Mouse (Mus musculus): ENCODE measurements around the gene Dusp22. TPM values are rescaled to one million over a fixed set of nuclear protein-coding genes. Genes with fewer than 3 reads are reported as not detected.

The Dusp22 gene
- polyA plus RNA-seq, 1 experiment from 2014 or later: 30.4 TPM

- Histone ChIP-seq H3K4me2 (no peak overlapping the region), H3K27me3 (no peaks in the 10 kb centered on the region), H3K4me1 (replicated peaks) (no peaks in the 10 kb centered on the region), H3K9ac (no peak overlapping the region), H3K4me3 (no peak overlapping the region), H3K27ac (replicated peaks) (no peak overlapping the region), H3K36me3 (no peaks in the 10 kb centered on the region), H3K9me3 (no peaks in the 10 kb centered on the region)
- WGBS: 75% methylated on average over 1 of the region's 1 CpGs
- no peak for ATAC-seq (ENCODE audit: low FRiP score, low read depth)
Measured at GRCm38 (mm10) chr13:30650684-30651083, 9.1 kb upstream of the Dusp22 start.

- Histone ChIP-seq H3K9me3 (no peaks in the 10 kb centered on the region), H3K36me3 (no peaks in the 10 kb centered on the region), H3K27ac (replicated peaks) (no peak overlapping the region), H3K4me1 (replicated peaks) (no peaks in the 10 kb centered on the region), H3K4me2 (no peak overlapping the region), H3K4me3 (no peak overlapping the region), H3K27me3 (no peaks in the 10 kb centered on the region), H3K9ac (no peak overlapping the region)
- WGBS: 73% methylated on average over 4 of the region's 4 CpGs
- no peak for ATAC-seq (ENCODE audit: low FRiP score, low read depth)
Measured at GRCm38 (mm10) chr13:30653051-30653450, 6.7 kb upstream of the Dusp22 start.

- Histone ChIP-seq H3K27ac (replicated peaks) (no peak overlapping the region), H3K36me3 (no peaks in the 10 kb centered on the region), H3K27me3 (no peaks in the 10 kb centered on the region), H3K4me1 (replicated peaks) (peaks cover 4% of the 10 kb centered on the region; the same call in 1 of the 2 replicates), H3K9me3 (no peaks in the 10 kb centered on the region), H3K4me2 (no peak overlapping the region), H3K9ac (no peak overlapping the region), H3K4me3 (no peak overlapping the region)
- ATAC-seq (ENCODE audit: low FRiP score, low read depth): no peak
- WGBS: 81% methylated on average over 5 of the region's 5 CpGs
Measured at GRCm38 (mm10) chr13:30654463-30654862, 5.3 kb upstream of the Dusp22 start.

GRCm38 (mm10) chr13:30656909-30657308 lies 2.9 kb upstream of the Dusp22 start:
- no peak for ATAC-seq (ENCODE audit: low FRiP score, low read depth)
- Histone ChIP-seq H3K4me3 (no peak overlapping the region), H3K27me3 (no peaks in the 10 kb centered on the region), H3K9ac (no peak overlapping the region), H3K36me3 (no peaks in the 10 kb centered on the region), H3K27ac (replicated peaks) (no peak overlapping the region), H3K9me3 (no peaks in the 10 kb centered on the region), H3K4me2 (no peak overlapping the region), H3K4me1 (replicated peaks) (peaks cover 14% of the 10 kb centered on the region)
- 77% methylated on average over 5 of the region's 5 CpGs for WGBS

- Histone ChIP-seq H3K27ac (replicated peaks) (no peak overlapping the region), H3K36me3 (no peaks in the 10 kb centered on the region), H3K4me1 (replicated peaks) (peaks cover 15% of the 10 kb centered on the region), H3K9ac (no peak overlapping the region), H3K9me3 (no peaks in the 10 kb centered on the region), H3K27me3 (no peaks in the 10 kb centered on the region), H3K4me3 (no peak overlapping the region), H3K4me2 (no peak overlapping the region)
- 71% methylated on average over 2 of the region's 2 CpGs for WGBS
- no peak for ATAC-seq (ENCODE audit: low FRiP score, low read depth)
Measured at GRCm38 (mm10) chr13:30657779-30658178, 2.0 kb upstream of the Dusp22 start.

- no peak overlapping the region for H3K4me2 ChIP-seq
- no peaks in the 10 kb centered on the region for H3K9me3 ChIP-seq
- H3K9ac ChIP-seq: no peak overlapping the region
- 91% methylated on average over 2 of the region's 2 CpGs for WGBS
- H3K4me1 ChIP-seq (replicated peaks): peaks cover 15% of the 10 kb centered on the region
- H3K36me3 ChIP-seq: no peaks in the 10 kb centered on the region
- H3K27ac ChIP-seq (replicated peaks): no peak overlapping the region
- H3K4me3 ChIP-seq: no peak overlapping the region
- H3K27me3 ChIP-seq: no peaks in the 10 kb centered on the region
- ATAC-seq (ENCODE audit: low FRiP score, low read depth): no peak
Measured at GRCm38 (mm10) chr13:30658201-30658996, 1.4 kb upstream of the Dusp22 start.

GRCm38 (mm10) chr13:30665261-30665660 lies 5.5 kb downstream of the Dusp22 start:
- no peaks in the 10 kb centered on the region for H3K9me3 ChIP-seq
- H3K9ac ChIP-seq: no peak overlapping the region
- 92% methylated on average over 8 of the region's 8 CpGs for WGBS
- no peak overlapping the region for H3K4me2 ChIP-seq
- no peak overlapping the region for H3K27ac ChIP-seq (replicated peaks)
- H3K4me3 ChIP-seq: no peak overlapping the region
- ATAC-seq (ENCODE audit: low FRiP score, low read depth): no peak
- peaks cover 10% of the 10 kb centered on the region; the same call in 1 of the 2 replicates for H3K4me1 ChIP-seq (replicated peaks)
- H3K36me3 ChIP-seq: no peaks in the 10 kb centered on the region
- H3K27me3 ChIP-seq: no peaks in the 10 kb centered on the region

GRCm38 (mm10) chr13:30666537-30666936 lies 6.7 kb downstream of the Dusp22 start:
- H3K4me2 ChIP-seq: no peak overlapping the region
- no peak for ATAC-seq (ENCODE audit: low FRiP score, low read depth)
- no peak overlapping the region for H3K9ac ChIP-seq
- no peak overlapping the region for H3K27ac ChIP-seq (replicated peaks)
- H3K27me3 ChIP-seq: no peaks in the 10 kb centered on the region
- no peak overlapping the region for H3K4me3 ChIP-seq
- no peaks in the 10 kb centered on the region for H3K36me3 ChIP-seq
- 93% methylated on average over 10 of the region's 10 CpGs for WGBS
- peaks cover 3% of the 10 kb centered on the region; the same call in 1 of the 2 replicates for H3K4me1 ChIP-seq (replicated peaks)
- no peaks in the 10 kb centered on the region for H3K9me3 ChIP-seq

- H3K9me3 ChIP-seq: no peaks in the 10 kb centered on the region
- no peaks in the 10 kb centered on the region for H3K4me1 ChIP-seq (replicated peaks)
- no peaks in the 10 kb centered on the region for H3K36me3 ChIP-seq
- H3K27ac ChIP-seq (replicated peaks): no peak overlapping the region
- H3K27me3 ChIP-seq: no peaks in the 10 kb centered on the region
- ATAC-seq (ENCODE audit: low FRiP score, low read depth): no peak
- 94% methylated on average over 5 of the region's 5 CpGs for WGBS
- no peak overlapping the region for H3K9ac ChIP-seq
- H3K4me2 ChIP-seq: no peak overlapping the region
- H3K4me3 ChIP-seq: no peak overlapping the region
Measured at GRCm38 (mm10) chr13:30668301-30668700, 8.5 kb downstream of the Dusp22 start.

- Histone ChIP-seq H3K36me3 (peaks cover 4% of the 10 kb centered on the region; the same call in 1 of the 2 replicates), H3K9me3 (no peaks in the 10 kb centered on the region), H3K27ac (replicated peaks) (no peak overlapping the region), H3K27me3 (no peaks in the 10 kb centered on the region), H3K9ac (no peak overlapping the region), H3K4me1 (replicated peaks) (no peaks in the 10 kb centered on the region), H3K4me3 (no peak overlapping the region), H3K4me2 (no peak overlapping the region)
- ATAC-seq (ENCODE audit: low FRiP score, low read depth): no peak
- 93% methylated on average over 3 of the region's 3 CpGs for WGBS
Measured at GRCm38 (mm10) chr13:30669277-30669676, 9.5 kb downstream of the Dusp22 start.

GRCm38 (mm10) chr13:30673878-30674277 lies 14.1 kb downstream of the Dusp22 start:
- WGBS: 89% methylated on average over 5 of the region's 5 CpGs

GRCm38 (mm10) chr13:30678822-30679221 lies 19.0 kb downstream of the Dusp22 start:
- H3K9ac ChIP-seq: no peak overlapping the region
- H3K27ac ChIP-seq (replicated peaks): no peak overlapping the region
- H3K4me1 ChIP-seq (replicated peaks): no peaks in the 10 kb centered on the region
- no peak for ATAC-seq (ENCODE audit: low FRiP score, low read depth)
- H3K9me3 ChIP-seq: no peaks in the 10 kb centered on the region
- no peaks in the 10 kb centered on the region for H3K27me3 ChIP-seq
- H3K4me3 ChIP-seq: no peak overlapping the region
- H3K36me3 ChIP-seq: peaks cover 22% of the 10 kb centered on the region; the same call in 1 of the 2 replicates
- no peak overlapping the region for H3K4me2 ChIP-seq
- 91% methylated on average over 5 of the region's 5 CpGs for whole genome bisulfite sequencing

More at GRCm38 (mm10) chr13:30673878-30674277, 14.1 kb downstream of the Dusp22 start:
- Histone ChIP-seq H3K27me3 (no peaks in the 10 kb centered on the region), H3K4me2 (no peak overlapping the region), H3K9me3 (no peaks in the 10 kb centered on the region), H3K9ac (no peak overlapping the region), H3K27ac (replicated peaks) (no peak overlapping the region), H3K4me1 (replicated peaks) (no peaks in the 10 kb centered on the region), H3K4me3 (no peak overlapping the region), H3K36me3 (peaks cover 22% of the 10 kb centered on the region; the same call in 1 of the 2 replicates)
- ATAC-seq (ENCODE audit: low FRiP score, low read depth): no peak

Data from hindbrain, embryonic 15.5 days (tissue).